Mouse (Mus musculus) heart, embryonic 11.5 days (tissue): ENCODE results near the gene Epha1. TPM values are rescaled to one million over a fixed set of nuclear protein-coding genes. Genes with fewer than 3 reads are reported as not detected.

Experiments
- ATAC-seq: fragments of 200-750 bp; cut with Nextera tagmentation; replicated peaks from 2 replicates; pipeline ENCODE4 v1.8.0; 2017; ENCODE audit warnings: moderate library complexity; ENCODE audit not compliant: insufficient number of reproducible peaks, low FRiP score, low TSS enrichment
- H3K27ac ChIP-seq: fragments of 300-500 bp; sonication (generic); 2 replicates; pipeline ENCODE4 v1.5.1; 2014; ENCODE audit warnings: mild to moderate bottlenecking, low read depth, low read length
- H3K27me3 ChIP-seq: fragments of 300-500 bp; sonication (generic); 2 replicates; pipeline ENCODE4 v1.6.1; 2014; ENCODE audit warnings: mild to moderate bottlenecking, low read length, mixed read lengths; ENCODE audit not compliant: control insufficient read depth, insufficient read depth
- H3K36me3 ChIP-seq: fragments of 300-500 bp; sonication (generic); 2 replicates; pipeline ENCODE4 v1.6.1; 2014; ENCODE audit warnings: mild to moderate bottlenecking, low read length, moderate library complexity, mixed read lengths; ENCODE audit not compliant: control insufficient read depth, insufficient read depth
- H3K4me1 ChIP-seq: fragments of 300-500 bp; sonication (generic); 2 replicates; pipeline ENCODE4 v1.6.1; 2014; ENCODE audit warnings: low read length; ENCODE audit not compliant: control insufficient read depth, insufficient read depth
- H3K4me2 ChIP-seq: fragments of 300-500 bp; sonication (generic); 2 replicates; pipeline ENCODE4 v1.6.1; 2014; ENCODE audit warnings: mild to moderate bottlenecking, moderate library complexity
- H3K4me3 ChIP-seq: fragments of 300-500 bp; sonication (generic); 2 replicates; pipeline ENCODE4 v1.5.1; 2014; ENCODE audit warnings: low read depth, low read length
- H3K9ac ChIP-seq: fragments of 300-500 bp; sonication (generic); 2 replicates; pipeline ENCODE4 v1.6.1; 2014; ENCODE audit warnings: mild to moderate bottlenecking, low read depth, low read length, moderate library complexity
- H3K9me3 ChIP-seq: fragments of 300-500 bp; sonication (generic); replicated peaks from 2 replicates; pipeline ENCODE4 v1.6.1; 2016; ENCODE audit warnings: low read length; ENCODE audit not compliant: control insufficient read depth
- WGBS: fragments of 180-500 bp; shearing (Covaris S2); extraction: QIAGEN DNeasy Blood & Tissue Kit; methylation state at CpG from one replicate; pipeline ENCODE4 v1.1.7; 2014; ENCODE audit not compliant: insufficient replicate concordance; 5-methylcytosine and 5-hydroxymethylcytosine counted together
- polyA plus RNA-seq: library from polyadenylated mRNA; unstranded; fragments of >200 nt; fragmentation: Nextera tagmentation; extraction: Ambion mirVana; gene quantifications from 2 replicates; pipeline ENCODE4 v1.2.1, GENCODE M21; 2014

The Epha1 gene
- polyA plus RNA-seq, 1 experiment from 2014 or later: 1.7 TPM

DNA sequence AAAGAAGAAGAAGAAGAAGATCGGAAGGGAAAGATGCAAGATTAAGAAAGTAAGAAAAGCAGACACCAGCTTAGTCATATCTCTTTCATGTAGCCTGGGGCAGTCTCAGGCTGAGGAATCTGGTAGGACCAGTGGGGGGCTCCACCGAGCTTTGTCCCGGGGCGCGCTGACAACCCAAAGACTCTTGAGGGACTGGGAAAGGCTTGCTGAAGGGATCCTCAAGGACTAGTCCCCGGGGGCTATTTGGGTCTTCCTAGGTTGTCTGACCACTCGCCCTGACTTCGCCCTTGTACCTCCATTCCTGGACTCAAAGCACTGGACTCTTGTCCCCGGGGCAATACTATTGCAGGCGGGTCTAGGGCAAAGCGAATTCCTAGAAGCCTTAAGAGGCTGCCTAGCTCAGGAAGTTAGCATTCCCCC, 24.1 kb downstream of the Epha1 start:
- H3K9me3 ChIP-seq: no peaks in the 10 kb centered on the region
- H3K9ac ChIP-seq: peak overlapping the region; percentile 94
- WGBS: under 1% methylated on average over 11 of the region's 11 CpGs
- H3K27ac ChIP-seq: peak overlapping the region; percentile 99
- peak; percentile 21; the same call in 1 of the 2 replicates for ATAC-seq
- H3K36me3 ChIP-seq: peaks cover 4% of the 10 kb centered on the region; the same call in 1 of the 2 replicates
- H3K27me3 ChIP-seq: no peaks in the 10 kb centered on the region
- peak overlapping the region; percentile 97 for H3K4me2 ChIP-seq
- H3K4me1 ChIP-seq: peaks cover 34% of the 10 kb centered on the region
- H3K4me3 ChIP-seq: peak overlapping the region; percentile 90

GRCm38 (mm10) chr6:42348281-42349005, 24.6 kb downstream of the Epha1 start:
- peak overlapping the region; percentile 90 for H3K4me3 ChIP-seq
- H3K4me2 ChIP-seq: peak overlapping the region; percentile 97
- H3K27ac ChIP-seq: no peak overlapping the region; the same call in 1 of the 2 replicates
- H3K4me1 ChIP-seq: peaks cover 29% of the 10 kb centered on the region
- H3K9ac ChIP-seq: no peak overlapping the region
- WGBS: 41% methylated on average over 12 of the region's 12 CpGs
- H3K36me3 ChIP-seq: peaks cover 4% of the 10 kb centered on the region; the same call in 1 of the 2 replicates
- ATAC-seq: no peak
- no peaks in the 10 kb centered on the region for H3K9me3 ChIP-seq
- no peaks in the 10 kb centered on the region for H3K27me3 ChIP-seq

GRCm38 (mm10) chr6:42344255-42344654, 28.8 kb downstream of the Epha1 start:
- Histone ChIP-seq H3K4me2 (no peak overlapping the region), H3K27me3 (no peaks in the 10 kb centered on the region), H3K9ac (no peak overlapping the region), H3K9me3 (no peaks in the 10 kb centered on the region), H3K36me3 (no peaks in the 10 kb centered on the region), H3K4me1 (0 out of 2 replicates have a peak, but pooled peaks cover 2% of the 10 kb centered on the region), H3K4me3 (no peak overlapping the region), H3K27ac (no peak overlapping the region)
- no peak for ATAC-seq
- WGBS: 77% methylated on average over 1 of the region's 1 CpGs

DNA sequence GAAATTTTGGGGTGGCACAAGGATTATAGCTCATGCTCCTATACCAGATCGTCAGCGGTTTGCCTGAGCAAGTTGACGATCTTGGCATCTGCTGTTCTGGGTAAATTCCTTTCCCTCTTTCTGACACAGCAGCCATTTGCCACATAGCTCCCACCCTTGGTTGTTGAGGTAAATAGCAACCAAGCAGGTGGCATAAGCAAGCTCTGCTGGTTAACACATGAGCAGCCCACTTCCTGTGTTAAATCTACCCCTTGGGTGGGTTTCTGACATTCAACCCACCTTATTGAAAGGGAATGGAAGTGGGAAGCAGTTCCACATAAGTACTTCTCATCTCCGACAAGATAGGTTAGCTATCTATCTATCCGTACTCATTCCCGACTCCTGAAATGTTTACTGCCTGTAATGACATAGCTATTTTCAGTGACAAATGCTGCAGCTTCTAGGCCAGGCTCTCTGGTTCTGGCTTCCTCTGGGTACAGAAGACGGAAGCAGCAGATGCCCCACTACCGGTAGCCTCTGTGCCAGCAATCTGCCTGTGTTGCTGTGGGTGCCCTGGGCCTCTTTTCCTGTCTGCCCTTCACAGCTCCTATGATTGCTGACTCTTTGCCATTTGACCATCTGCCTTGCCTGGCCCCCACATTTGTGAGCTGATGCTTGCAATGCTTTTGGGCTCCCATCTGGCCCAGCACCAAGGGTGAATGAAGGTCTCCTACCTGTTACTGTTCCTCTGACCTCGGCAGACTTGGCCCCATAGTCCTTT, 29.5 kb downstream of the Epha1 start:
- H3K27ac ChIP-seq: no peak overlapping the region
- no peak overlapping the region for H3K4me2 ChIP-seq
- H3K27me3 ChIP-seq: no peaks in the 10 kb centered on the region
- H3K9me3 ChIP-seq: no peaks in the 10 kb centered on the region
- H3K4me1 ChIP-seq: no peaks in the 10 kb centered on the region
- H3K36me3 ChIP-seq: no peaks in the 10 kb centered on the region
- no peak overlapping the region for H3K9ac ChIP-seq
- ATAC-seq: no peak
- 76% methylated on average over 9 of the region's 9 CpGs for WGBS
- H3K4me3 ChIP-seq: no peak overlapping the region

DNA sequence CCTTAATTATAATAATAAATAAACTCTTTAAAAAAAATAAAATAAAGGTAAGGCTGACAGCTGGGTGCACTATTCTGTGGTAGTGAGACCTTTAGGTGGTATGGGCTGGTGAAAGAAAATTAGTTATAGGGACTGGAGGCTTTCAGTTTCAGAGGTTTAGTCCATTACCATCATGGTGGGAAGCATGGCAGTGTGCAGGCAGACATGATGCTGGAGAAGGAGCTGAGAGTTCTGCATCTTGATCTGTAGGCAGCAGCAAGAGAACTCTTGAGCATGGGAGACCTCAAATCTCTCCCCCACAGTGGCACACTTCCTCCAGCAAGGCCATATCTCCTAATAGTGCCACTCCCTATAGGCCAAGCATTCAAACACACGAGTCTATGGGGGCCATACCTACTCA, 30.9 kb downstream of the Epha1 start:
- Histone ChIP-seq H3K36me3 (no peaks in the 10 kb centered on the region), H3K9me3 (no peaks in the 10 kb centered on the region), H3K27me3 (no peaks in the 10 kb centered on the region), H3K27ac (no peak overlapping the region), H3K4me2 (no peak overlapping the region), H3K4me1 (no peaks in the 10 kb centered on the region), H3K9ac (no peak overlapping the region), H3K4me3 (no peak overlapping the region)
- ATAC-seq: no peak
- WGBS: 69% methylated on average over 1 of the region's 1 CpGs

DNA sequence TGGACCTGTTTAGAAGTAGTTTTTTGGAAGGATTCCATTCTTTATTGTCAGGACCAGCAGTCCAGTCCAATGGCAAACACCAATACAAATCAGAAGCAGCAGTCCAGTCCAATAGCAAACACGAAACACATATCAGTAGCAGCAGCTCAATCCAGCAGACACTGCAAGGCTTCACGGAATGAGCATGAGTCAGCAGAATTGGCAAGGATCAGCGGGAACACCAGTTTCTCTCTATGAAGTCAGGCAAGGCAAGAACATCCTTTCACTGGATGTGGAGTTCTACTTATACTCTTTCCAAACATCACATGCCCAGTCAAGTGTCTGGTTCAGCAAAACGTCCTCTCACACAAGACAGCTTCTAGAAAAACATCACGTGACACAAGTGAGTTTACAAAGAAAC, 33.1 kb downstream of the Epha1 start:
- Histone ChIP-seq H3K27ac (no peak overlapping the region), H3K9ac (no peak overlapping the region), H3K36me3 (no peaks in the 10 kb centered on the region), H3K27me3 (no peaks in the 10 kb centered on the region), H3K4me2 (no peak overlapping the region), H3K4me3 (no peak overlapping the region), H3K9me3 (no peaks in the 10 kb centered on the region), H3K4me1 (no peaks in the 10 kb centered on the region)
- ATAC-seq: no peak
- WGBS: 71% methylated on average over 5 of the region's 5 CpGs

DNA sequence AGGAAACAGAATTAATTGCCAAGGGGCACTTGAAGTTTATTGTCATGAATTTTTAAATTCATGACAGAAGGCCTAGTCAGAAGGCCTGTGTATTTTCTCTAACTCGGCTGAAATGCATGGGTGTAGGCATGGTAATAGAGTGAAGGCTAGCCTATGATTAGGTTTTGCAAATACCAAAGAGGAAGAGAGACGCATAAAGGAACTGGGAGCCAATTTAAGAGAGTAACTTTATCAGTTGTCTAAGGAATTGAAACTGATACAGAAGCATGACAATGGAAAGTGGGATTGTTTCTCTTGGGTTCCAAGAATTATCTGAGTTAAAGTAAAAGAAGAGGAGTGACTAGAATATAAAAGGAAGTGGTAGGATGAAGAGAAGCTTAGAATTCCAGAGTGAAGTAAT, 33.9 kb downstream of the Epha1 start:
- H3K27me3 ChIP-seq: no peaks in the 10 kb centered on the region
- H3K4me3 ChIP-seq: no peak overlapping the region
- no peak overlapping the region for H3K27ac ChIP-seq
- no peak overlapping the region for H3K4me2 ChIP-seq
- ATAC-seq: no peak
- H3K9ac ChIP-seq: no peak overlapping the region
- no peaks in the 10 kb centered on the region for H3K36me3 ChIP-seq
- no peaks in the 10 kb centered on the region for H3K4me1 ChIP-seq
- 68% methylated on average over 2 of the region's 2 CpGs for WGBS
- H3K9me3 ChIP-seq: no peaks in the 10 kb centered on the region

DNA sequence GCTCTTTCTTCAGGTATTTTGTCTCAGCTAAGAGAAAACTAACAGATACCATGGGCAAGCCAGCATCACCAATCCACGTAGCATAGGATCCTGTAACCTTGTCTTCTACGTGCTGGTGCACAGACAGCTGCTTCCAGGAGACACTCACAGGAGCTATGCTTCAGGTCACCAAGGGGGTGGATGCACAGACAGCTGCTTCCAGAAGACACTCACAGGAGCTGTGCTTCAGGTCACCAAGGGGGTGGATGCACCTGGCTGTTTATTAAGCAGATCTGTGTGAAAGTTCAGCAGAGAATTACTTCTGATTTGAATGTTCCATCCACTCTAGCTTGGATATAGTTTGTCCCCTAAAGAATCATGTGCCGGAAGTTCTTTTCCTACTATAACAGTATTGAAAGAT, 42.1 kb downstream of the Epha1 start:
- no peaks in the 10 kb centered on the region for H3K27me3 ChIP-seq
- no peak overlapping the region for H3K27ac ChIP-seq
- H3K4me3 ChIP-seq: no peak overlapping the region
- no peaks in the 10 kb centered on the region for H3K36me3 ChIP-seq
- H3K9me3 ChIP-seq: no peaks in the 10 kb centered on the region
- H3K4me1 ChIP-seq: no peaks in the 10 kb centered on the region
- no peak for ATAC-seq
- no peak overlapping the region for H3K9ac ChIP-seq
- WGBS: 81% methylated on average over 3 of the region's 3 CpGs
- no peak overlapping the region for H3K4me2 ChIP-seq
